Mouse (Mus musculus): ENCODE results near the gene Ubfd1.

Gene Ubfd1

GRCm38 (mm10) chr7:122087195-122087982, 20.4 kb downstream of the Ubfd1 start:
- no peak for DNase-seq (ENCODE audit: low spot score)

GRCm38 (mm10) chr7:122094564-122095330, 27.8 kb downstream of the Ubfd1 start:
- no peak for DNase-seq (ENCODE audit: low spot score)

- no peak for DNase-seq (ENCODE audit: low spot score)
Observed at GRCm38 (mm10) chr7:122098009-122098408, 31.0 kb downstream of the Ubfd1 start.

GRCm38 (mm10) chr7:122099222-122099621, 32.2 kb downstream of the Ubfd1 start:
- peak; percentile 67 for DNase-seq (ENCODE audit: low spot score)

GRCm38 (mm10) chr7:122101014-122101746, 34.2 kb downstream of the Ubfd1 start:
- peak; percentile 32 for DNase-seq (ENCODE audit: low spot score)

- DNase-seq (ENCODE audit: low spot score), result peak; percentile 88
Observed at GRCm38 (mm10) chr7:122101747-122102244, 34.8 kb downstream of the Ubfd1 start, which contains the start of gene Ndufab1. Ndufab1 (minus strand) TSS chr7:122101886.

- no peak for DNase-seq (ENCODE audit: low spot score)
Observed at GRCm38 (mm10) chr7:122108206-122108605, 41.2 kb downstream of the Ubfd1 start.

GRCm38 (mm10) chr7:122123518-122123917, 56.5 kb downstream of the Ubfd1 start:
- no peak for DNase-seq (ENCODE audit: low spot score)

GRCm38 (mm10) chr7:122125636-122126035, 58.7 kb downstream of the Ubfd1 start:
- no peak for DNase-seq (ENCODE audit: low spot score)

GRCm38 (mm10) chr7:122126946-122127345, 60.0 kb downstream of the Ubfd1 start:
- no peak for DNase-seq (ENCODE audit: low spot score)
